Mouse (Mus musculus): ENCODE measurements around the gene Acap2. TPM values are rescaled to one million over a fixed set of nuclear protein-coding genes. Genes with fewer than 3 reads are reported as not detected.

The Acap2 gene
- total RNA-seq, 2 experiments from 2014 or later = 41.2 to 49.0 TPM

GRCm38 (mm10) chr16:31205726-31206125 is 4.7 kb upstream of the Acap2 start:
- DNase-seq = no peak

- DNase-seq = no peak
Measured at GRCm38 (mm10) chr16:31205187-31205586, 4.1 kb upstream of the Acap2 start.

- DNase-seq = no peak
Measured at GRCm38 (mm10) chr16:31204216-31204615, 3.2 kb upstream of the Acap2 start.

GRCm38 (mm10) chr16:31201704-31202103 is 659 bp upstream of the Acap2 start:
- no peak for DNase-seq

- DNase-seq = peak; percentile 71 to 78
Measured at GRCm38 (mm10) chr16:31199926-31200789, 887 bp downstream of the Acap2 start.

- peak; percentile 36 to 65 for DNase-seq
Measured at GRCm38 (mm10) chr16:31199591-31199925, 1.5 kb downstream of the Acap2 start.

GRCm38 (mm10) chr16:31196971-31197370 is 4.1 kb downstream of the Acap2 start:
- DNase-seq = no peak

GRCm38 (mm10) chr16:31192526-31192925 is 8.5 kb downstream of the Acap2 start:
- DNase-seq = peak; percentile 59 to 61

- no peak for DNase-seq
Measured at GRCm38 (mm10) chr16:31191818-31192217, 9.2 kb downstream of the Acap2 start.

- peak; percentile 39 to 53 for DNase-seq
Measured at GRCm38 (mm10) chr16:31190426-31190825, 10.6 kb downstream of the Acap2 start.

- DNase-seq = peak; percentile 43 to 46
Measured at GRCm38 (mm10) chr16:31189291-31189690, 11.8 kb downstream of the Acap2 start.

- DNase-seq = no peak
Measured at GRCm38 (mm10) chr16:31188799-31189198, 12.2 kb downstream of the Acap2 start.

GRCm38 (mm10) chr16:31188270-31188669 is 12.8 kb downstream of the Acap2 start:
- DNase-seq = no peak

- no peak for DNase-seq
Measured at GRCm38 (mm10) chr16:31187192-31187591, 13.9 kb downstream of the Acap2 start.

- no peak for DNase-seq
Measured at GRCm38 (mm10) chr16:31185757-31186156, 15.3 kb downstream of the Acap2 start.

- no peak for DNase-seq
Measured at GRCm38 (mm10) chr16:31184727-31185126, 16.3 kb downstream of the Acap2 start.

GRCm38 (mm10) chr16:31182576-31182975 is 18.5 kb downstream of the Acap2 start:
- peak in 1 of 2 experiments; percentile 34 for DNase-seq

GRCm38 (mm10) chr16:31180843-31181242 is 20.2 kb downstream of the Acap2 start:
- no peak for DNase-seq

- no peak for DNase-seq
Measured at GRCm38 (mm10) chr16:31179384-31179783, 21.7 kb downstream of the Acap2 start.

GRCm38 (mm10) chr16:31174880-31175638 is 26.0 kb downstream of the Acap2 start:
- no peak for DNase-seq

GRCm38 (mm10) chr16:31172229-31172628 is 28.8 kb downstream of the Acap2 start:
- no peak for DNase-seq

GRCm38 (mm10) chr16:31171418-31171817 is 29.6 kb downstream of the Acap2 start:
- DNase-seq = no peak

- no peak for DNase-seq
Measured at GRCm38 (mm10) chr16:31170297-31170696, 30.7 kb downstream of the Acap2 start.

All from adrenal gland, postnatal 36 days (tissue).